ENCODE assay signal across 12 mouse cellular contexts in genomic region chr1:6152436-6152835, GRCm38 (mm10).
DNase-seq lines count a peak whose midpoint lies in the region; ATAC-seq and TF ChIP-seq lines count a peak whose summit lies in the region.
"Had no signal": no experiment of that assay in that cellular context is flagged by ENCODE, and none has a peak within 500 bp of the region (broad histone marks: within the 10 kb centered on the region; RNA-seq: fewer than 3 reads in every experiment).

No protein-coding gene starts in this region.

- no peak overlapping the region for H3K4me2 ChIP-seq in CH12.LX (ENCODE audit: insufficient read depth, low read depth, poor library complexity, severe bottlenecking)
- H3K4me2 ChIP-seq: stomach, embryonic 15.5 days had no signal

- no peak for ATAC-seq in megakaryocyte, adult 5-6 weeks (ENCODE audit: poor library complexity, severe bottlenecking)

- no peaks in the 10 kb centered on the region for H3K79me2 ChIP-seq in CH12.LX (replicated peaks; ENCODE audit: control insufficient read depth, extremely low read depth, insufficient read depth, poor library complexity, severe bottlenecking)

- dilution Hi-C loops in CH12.LX (cut with MboI; ENCODE audit: extremely low pct_ligation_motif_present, extremely low pct_unique_long_range_greater_than_20kb, low sequenced_read_pairs), result no loop called here

- TF ChIP-seq CTCF in CH12.LX (conservative IDR thresholded peaks at IDR 0.05 in 1 of 2, IDR thresholded peaks at IDR 0.05 in 1 of 2; ENCODE audit: low read depth in 2 of 2, low read length in 2 of 2), result peak in 1 of 2 experiments; percentile 60; a peak in 2 of 4 replicates

- no peak for TF ChIP-seq POLR2A in CH12.LX (IDR thresholded peaks at IDR 0.05; ENCODE audit: low read depth, low read length)

- peak; percentile 1 to 3 for DNase-seq in adrenal gland, postnatal 36 days
- DNase-seq in adrenal gland, postnatal 25 days, result no peak
- peak; percentile 15 to 33 for DNase-seq in layer of hippocampus, postnatal 10 days (ENCODE audit: low spot score in 2 of 2)
- DNase-seq in layer of hippocampus, postnatal 36 days, result no peak
- DNase-seq in CH12.LX (ENCODE audit: extremely low read depth), result peak; percentile 12
- peak; percentile 13 for DNase-seq in forelimb bud, embryonic 11.5 days (ENCODE audit: low read depth, low spot score)
- DNase-seq in heart, adult 9 months (ENCODE audit: low spot score in 2 of 2), result no peak
- DNase-seq: B cell, adult 2 months had no signal

- no peak overlapping the region for H3K4me3 ChIP-seq in CH12.LX (replicated peaks in 1 of 3; ENCODE audit: low read depth in 2 of 3, low read length in 2 of 3, poor library complexity in 1 of 3)
- H3K4me3 ChIP-seq: hindbrain, embryonic 10.5 days; stomach, embryonic 15.5 days had no signal

- no peaks in the 10 kb centered on the region for H3K27me3 ChIP-seq in CH12.LX (replicated peaks)
- H3K27me3 ChIP-seq: stomach, embryonic 15.5 days had no signal

- no peak for TF ChIP-seq EP300 in CH12.LX (IDR thresholded peaks at IDR 0.05; ENCODE audit: low read length)

- no peaks in the 10 kb centered on the region for H3K36me3 ChIP-seq in CH12.LX (replicated peaks in 1 of 2; ENCODE audit: control insufficient read depth in 1 of 2, insufficient read depth in 1 of 2, low read length in 1 of 2)
- H3K36me3 ChIP-seq: hindbrain, embryonic 10.5 days; stomach, embryonic 15.5 days had no signal

- peak; percentile 25 for TF ChIP-seq RAD21 in CH12.LX (IDR thresholded peaks at IDR 0.05; ENCODE audit: low read depth, low read length)

- H3K4me1 ChIP-seq in CH12.LX (ENCODE audit: control insufficient read depth in 1 of 2, insufficient read depth in 2 of 2), result no peaks in the 10 kb centered on the region
- H3K4me1 ChIP-seq: hindbrain, embryonic 10.5 days; stomach, embryonic 15.5 days had no signal

- H3K27ac ChIP-seq in CH12.LX (ENCODE audit: insufficient read depth, low read depth), result no peak overlapping the region
- H3K27ac ChIP-seq: hindbrain, embryonic 10.5 days; macrophage; stomach, embryonic 15.5 days had no signal

- no peak overlapping the region for H3K9ac ChIP-seq in CH12.LX (ENCODE audit: insufficient read depth, low read depth)
- H3K9ac ChIP-seq: stomach, embryonic 15.5 days had no signal

- H3K9me3 ChIP-seq in CH12.LX (replicated peaks; ENCODE audit: low read length), result no peaks in the 10 kb centered on the region
- H3K9me3 ChIP-seq: hindbrain, embryonic 10.5 days; stomach, embryonic 15.5 days had no signal

- in situ Hi-C loops in CH12.LX (cut with MboI; ENCODE audit: low pct_ligation_motif_present, low pct_unique_long_range_greater_than_20kb, low sequenced_read_pairs), result no loop called here

TF ChIP-seq in CH12.LX, 34 proteins besides CTCF, POLR2A, EP300 and RAD21:
- no peak for TF ChIP-seq USF2 (conservative IDR thresholded peaks at IDR 0.05; ENCODE audit: low read depth, low read length)
- peak; percentile 36; the same call in 1 of the 2 replicates for TF ChIP-seq SMC3 (IDR thresholded peaks at IDR 0.05; ENCODE audit: low read depth, low read length)
TF ChIP-seq in CH12.LX: peak in this region for 1.

Comparison
In these comparisons a context has a peak if more than half of its experiments do, and no peak if none do; other contexts are left out.
1. DNase-seq: peak in adrenal gland, postnatal 36 days (2 of 2), layer of hippocampus, postnatal 10 days (2 of 2), CH12.LX (single experiment) and forelimb bud, embryonic 11.5 days (single experiment); none in adrenal gland, postnatal 25 days (single experiment), layer of hippocampus, postnatal 36 days (0 of 2) and heart, adult 9 months (0 of 2).